Mouse (Mus musculus): Measurements from ENCODE around the gene Sdr42e1.

Sdr42e1 gene

GRCm38 (mm10) chr8:117667349-117668124 is 6.0 kb downstream of the Sdr42e1 start:
- intact Hi-C loops (cut with DNase I), result no loop called here

- intact Hi-C loops (cut with DNase I), result no loop called here
Observed at GRCm38 (mm10) chr8:117660358-117661031, 13.0 kb downstream of the Sdr42e1 start.

- intact Hi-C loops (cut with DNase I), result no loop called here
Observed at GRCm38 (mm10) chr8:117658990-117659389, 14.5 kb downstream of the Sdr42e1 start.

- intact Hi-C loops (cut with DNase I), result no loop called here
Observed at GRCm38 (mm10) chr8:117652318-117652717, 21.2 kb downstream of the Sdr42e1 start.

- intact Hi-C loops (cut with DNase I), result loop anchor here (5.0 kb wide), 1 partner anchor 216 kb away; no protein-coding TSS in a partner anchor
Observed at GRCm38 (mm10) chr8:117646440-117646839, 27.0 kb downstream of the Sdr42e1 start.

GRCm38 (mm10) chr8:117646020-117646419 is 27.5 kb downstream of the Sdr42e1 start:
- intact Hi-C loops (cut with DNase I), result loop anchor here (5.0 kb wide), 1 partner anchor 216 kb away; no protein-coding TSS in a partner anchor

- intact Hi-C loops (cut with DNase I), result loop anchor here (5.0 kb wide), 1 partner anchor 217 kb away; no protein-coding TSS in a partner anchor
Observed at GRCm38 (mm10) chr8:117645486-117645885, 28.0 kb downstream of the Sdr42e1 start.

GRCm38 (mm10) chr8:117639631-117640030 is 33.9 kb downstream of the Sdr42e1 start:
- intact Hi-C loops (cut with DNase I), result no loop called here

GRCm38 (mm10) chr8:117637462-117637861 is 36.0 kb downstream of the Sdr42e1 start:
- intact Hi-C loops (cut with DNase I), result no loop called here

GRCm38 (mm10) chr8:117634406-117634805 is 39.1 kb downstream of the Sdr42e1 start:
- intact Hi-C loops (cut with DNase I), result no loop called here

- intact Hi-C loops (cut with DNase I), result no loop called here
Observed at GRCm38 (mm10) chr8:117632532-117632931, 41.0 kb downstream of the Sdr42e1 start.

- intact Hi-C loops (cut with DNase I), result no loop called here
Observed at GRCm38 (mm10) chr8:117627096-117627495, 46.4 kb downstream of the Sdr42e1 start.

GRCm38 (mm10) chr8:117626040-117626838 is 47.2 kb downstream of the Sdr42e1 start:
- intact Hi-C loops (cut with DNase I), result no loop called here

GRCm38 (mm10) chr8:117612861-117613260 is 60.6 kb downstream of the Sdr42e1 start:
- intact Hi-C loops (cut with DNase I), result no loop called here
